Mouse (Mus musculus) gastrocnemius, postnatal 10 days (tissue): ENCODE data around the gene Psmd1. TPM values are rescaled to one million over a fixed set of nuclear protein-coding genes. Genes with fewer than 3 reads are reported as not detected.

Experiments
- DNase-seq: peaks from one replicate; pipeline ENCODE4 v3.0.0; 2021; ENCODE audit warnings: mixed read lengths
- total RNA-seq, 2 experiments: library from RNA; stranded (reverse); gene quantifications; 2 replicates each; pipeline ENCODE4 v1.2.3; 2021

The Psmd1 gene
- total RNA-seq, 2 experiments from 2014 or later: 115 to 117 TPM

DNA sequence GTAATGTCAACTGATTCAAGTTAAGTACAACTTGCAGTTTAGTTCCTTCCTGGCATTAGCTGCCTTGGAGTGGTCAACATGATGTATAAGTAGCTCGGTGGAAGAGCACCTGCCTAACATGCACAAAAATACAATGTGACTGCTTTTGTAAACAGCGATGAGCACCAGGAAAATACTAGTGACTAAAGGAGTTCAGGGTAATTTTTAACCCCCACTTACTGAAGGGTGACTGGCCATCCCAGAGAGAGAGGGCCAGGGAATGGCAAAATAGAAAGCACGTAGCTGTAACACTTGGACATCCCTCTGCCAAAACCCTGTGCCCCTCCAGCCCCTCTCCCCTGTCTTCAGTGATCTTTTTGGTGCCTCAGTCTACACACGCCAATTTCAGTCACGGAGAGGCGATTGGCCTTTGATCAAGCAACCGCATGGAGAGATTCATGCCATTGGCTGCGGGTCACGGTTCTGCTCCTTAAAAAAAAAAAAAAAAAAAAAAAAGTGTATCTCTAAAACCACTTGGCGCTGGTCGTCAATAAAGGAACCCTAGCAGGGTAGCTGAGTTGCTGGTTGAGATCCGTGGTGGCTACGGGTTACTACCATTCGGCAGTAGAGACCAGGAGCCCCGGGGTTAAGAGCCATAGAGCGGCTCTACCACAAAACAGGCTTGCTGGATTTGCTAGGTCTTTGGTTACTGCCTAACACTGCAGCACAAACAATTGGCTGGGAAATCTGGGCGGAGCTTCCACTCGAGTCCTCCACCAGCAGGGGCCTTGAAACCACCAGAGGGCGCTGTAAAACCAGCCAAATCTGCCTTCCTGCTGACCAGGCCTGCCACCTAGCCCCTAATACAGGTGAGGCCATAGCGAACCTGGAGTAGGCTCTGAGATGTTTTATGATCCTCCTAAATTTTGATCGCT, 5.1 kb upstream of the Psmd1 start:
- peak; percentile 93 for DNase-seq

GRCm38 (mm10) chr1:86062523-86062922, 1.7 kb upstream of the Psmd1 start:
- DNase-seq: no peak

GRCm38 (mm10) chr1:86076565-86076964, 12.4 kb downstream of the Psmd1 start:
- DNase-seq: no peak

GRCm38 (mm10) chr1:86094413-86094812, 30.2 kb downstream of the Psmd1 start:
- no peak for DNase-seq

- no peak for DNase-seq
These were observed 40.9 kb downstream of the Psmd1 start for GRCm38 (mm10) chr1:86105054-86105453.

GRCm38 (mm10) chr1:86111779-86112178, 47.6 kb downstream of the Psmd1 start, which contains the start of gene Htr2b:
Gene Htr2b, minus strand, starts transcription at chr1:86111970.
- DNase-seq: peak; percentile 29

DNA sequence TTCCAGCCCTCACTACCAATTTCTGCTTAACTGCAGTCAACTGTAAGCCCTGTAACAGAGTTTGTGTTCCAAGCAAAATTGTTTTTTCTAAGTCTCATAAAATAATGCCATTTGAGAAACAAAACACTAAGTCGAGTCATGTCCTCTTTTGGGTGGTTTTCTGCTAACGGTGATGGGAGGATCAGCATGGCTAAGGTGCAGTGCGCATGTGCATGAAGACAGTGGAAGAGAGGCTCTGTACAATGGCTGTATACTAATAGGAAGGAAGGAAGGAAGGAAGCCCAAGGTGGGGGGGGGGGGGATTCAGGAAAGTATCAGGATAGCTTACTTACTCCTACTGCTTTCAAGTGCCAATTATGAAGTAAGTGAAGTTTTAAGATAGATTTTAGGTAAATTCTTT, 50.0 kb downstream of the Psmd1 start:
- DNase-seq: no peak

DNA sequence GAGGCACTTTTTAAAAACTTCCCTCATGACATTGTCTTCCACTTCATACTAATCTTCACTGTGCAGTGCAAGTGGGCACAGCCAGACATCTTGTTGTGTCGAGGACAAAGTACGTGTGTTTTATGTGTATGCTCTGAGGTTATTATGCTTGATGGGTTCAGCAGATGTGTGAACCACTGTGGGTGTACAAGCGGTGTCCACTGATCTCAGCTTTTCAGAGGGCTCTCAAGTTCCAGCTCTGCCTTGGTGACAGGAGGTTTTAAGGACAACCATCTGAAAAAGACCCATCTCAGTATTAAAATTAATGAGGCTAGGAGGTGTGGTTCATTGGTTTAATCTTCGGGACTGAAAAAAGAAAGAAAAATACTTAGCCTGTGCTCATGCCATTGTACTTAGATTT, 55.4 kb downstream of the Psmd1 start:
- no peak for DNase-seq

DNA sequence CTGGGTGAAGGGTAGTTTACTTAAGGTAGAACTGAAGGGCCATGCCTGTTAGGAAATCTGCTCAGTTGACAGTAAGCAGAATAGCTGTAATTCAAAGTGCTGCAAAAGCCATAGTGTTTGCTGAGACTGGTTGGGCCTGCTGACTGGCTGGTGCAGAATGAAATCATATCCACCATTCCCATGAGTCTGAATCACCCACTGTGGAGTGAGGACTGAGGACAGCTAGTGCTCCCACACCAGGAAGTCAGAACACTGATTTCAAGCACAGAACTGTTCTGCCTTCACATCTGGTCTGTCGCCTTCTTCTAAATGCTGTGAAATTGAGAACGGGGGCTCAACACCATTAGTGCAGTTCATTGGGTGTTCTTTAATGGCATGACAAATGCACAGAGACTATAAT, 61.8 kb downstream of the Psmd1 start:
- no peak for DNase-seq

- DNase-seq: no peak
These were observed 69.2 kb downstream of the Psmd1 start, which contains the start of gene Gm21972 for GRCm38 (mm10) chr1:86133337-86133736. Gene Gm21972, plus strand, starts transcription at chr1:86133637.

GRCm38 (mm10) chr1:86135315-86135714, 71.1 kb downstream of the Psmd1 start:
- DNase-seq: no peak

DNA sequence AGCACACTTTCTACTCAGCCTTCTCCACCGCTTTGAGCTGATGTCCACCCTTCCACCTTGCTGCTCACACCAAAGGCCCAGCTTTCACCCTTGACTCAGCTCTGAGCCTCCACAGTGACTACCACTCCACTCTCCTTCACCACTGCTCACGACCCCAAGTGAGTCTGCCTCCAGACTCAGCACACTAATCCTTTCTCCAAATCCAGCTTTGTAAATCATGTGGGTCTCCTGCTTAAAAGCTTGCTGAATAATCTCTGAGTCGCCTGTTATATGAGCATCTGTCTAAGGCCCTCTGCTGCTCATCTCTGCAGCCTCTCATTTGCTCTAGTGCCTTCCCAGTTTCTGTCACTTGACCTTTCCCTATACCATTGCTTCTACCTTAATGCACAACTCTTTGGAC, 76.9 kb downstream of the Psmd1 start:
- no peak for DNase-seq

GRCm38 (mm10) chr1:86143165-86143564, 79.0 kb downstream of the Psmd1 start:
- DNase-seq: no peak

GRCm38 (mm10) chr1:86144001-86144944, 80.1 kb downstream of the Psmd1 start:
- DNase-seq: no peak

- no peak for DNase-seq
These were observed 82.1 kb downstream of the Psmd1 start for GRCm38 (mm10) chr1:86146293-86146692.

- no peak for DNase-seq
These were observed 83.4 kb downstream of the Psmd1 start for GRCm38 (mm10) chr1:86147557-86147956.

- DNase-seq: no peak
These were observed 84.0 kb downstream of the Psmd1 start for GRCm38 (mm10) chr1:86148161-86148560.

DNA sequence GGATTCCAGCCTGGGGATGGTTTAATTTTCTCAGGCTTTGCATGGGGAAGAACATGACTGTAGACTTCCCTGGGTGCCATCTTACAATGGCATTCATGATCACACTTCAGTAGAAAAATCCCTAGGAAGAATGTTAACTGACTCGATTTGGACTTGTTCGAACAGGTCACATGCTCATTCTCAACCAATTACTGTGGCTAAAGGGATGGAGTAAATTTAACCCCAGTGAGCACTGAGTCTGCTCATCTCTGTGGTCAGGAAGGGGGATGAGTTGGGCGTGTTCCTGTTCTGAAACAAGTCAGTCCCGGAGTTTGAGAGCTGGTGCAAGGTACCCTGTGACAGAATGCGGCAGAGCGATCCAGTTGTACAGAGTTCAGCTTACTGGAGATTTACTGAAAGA, 86.7 kb downstream of the Psmd1 start:
- DNase-seq: no peak

- DNase-seq: no peak
These were observed 87.2 kb downstream of the Psmd1 start for GRCm38 (mm10) chr1:86151376-86151775.

- no peak for DNase-seq
These were observed 88.4 kb downstream of the Psmd1 start for GRCm38 (mm10) chr1:86152618-86153017.

GRCm38 (mm10) chr1:86154133-86154823, 90.1 kb downstream of the Psmd1 start, which contains the start of gene Armc9:
Gene Armc9, plus strand, starts transcription at chr1:86154780.
- DNase-seq: peak; percentile 91

GRCm38 (mm10) chr1:86154824-86155164, 90.6 kb downstream of the Psmd1 start:
- DNase-seq: no peak
